Mouse (Mus musculus): ENCODE measurements around the gene Fcer2a.

Gene Fcer2a

GRCm38 (mm10) chr8:3676131-3676992, 17.6 kb downstream of the Fcer2a start, which contains the start of gene Trappc5:
Gene Trappc5 (plus strand): TSS chr8:3676299.
- DNase-seq (ENCODE audit: low read depth, low spot score) = peak; percentile 95

GRCm38 (mm10) chr8:3674671-3675070, 19.3 kb downstream of the Fcer2a start:
- peak; percentile 43 for DNase-seq (ENCODE audit: low read depth, low spot score)

- DNase-seq (ENCODE audit: low read depth, low spot score) = peak; percentile 90
These were observed 21.9 kb downstream of the Fcer2a start, which contains the start of gene Fcor for GRCm38 (mm10) chr8:3671980-3672491. Gene Fcor (minus strand): TSS chr8:3672362.

GRCm38 (mm10) chr8:3670388-3670787, 23.6 kb downstream of the Fcer2a start:
- no peak for DNase-seq (ENCODE audit: low read depth, low spot score)

- no peak for DNase-seq (ENCODE audit: low read depth, low spot score)
These were observed 28.5 kb downstream of the Fcer2a start, which contains the start of gene Mcemp1 for GRCm38 (mm10) chr8:3665507-3665906. Gene Mcemp1 (plus strand): TSS chr8:3665754.

- no peak for DNase-seq (ENCODE audit: low read depth, low spot score)
These were observed 29.6 kb downstream of the Fcer2a start for GRCm38 (mm10) chr8:3664405-3664804.

- DNase-seq (ENCODE audit: low read depth, low spot score) = no peak
These were observed 33.1 kb downstream of the Fcer2a start for GRCm38 (mm10) chr8:3660889-3661288.

- DNase-seq (ENCODE audit: low read depth, low spot score) = peak; percentile 34
These were observed 37.1 kb downstream of the Fcer2a start for GRCm38 (mm10) chr8:3656725-3657381.

GRCm38 (mm10) chr8:3655526-3655925, 38.4 kb downstream of the Fcer2a start, which contains the start of gene Retn:
Gene Retn (plus strand): TSS chr8:3655770.
- DNase-seq (ENCODE audit: low read depth, low spot score) = no peak

GRCm38 (mm10) chr8:3654726-3655508, 39.1 kb downstream of the Fcer2a start:
- DNase-seq (ENCODE audit: low read depth, low spot score) = no peak

GRCm38 (mm10) chr8:3652845-3653244, 41.1 kb downstream of the Fcer2a start:
- no peak for DNase-seq (ENCODE audit: low read depth, low spot score)

- peak; percentile 12 for DNase-seq (ENCODE audit: low read depth, low spot score)
These were observed 45.0 kb downstream of the Fcer2a start for GRCm38 (mm10) chr8:3648990-3649389.

- DNase-seq (ENCODE audit: low read depth, low spot score) = peak; percentile 8
These were observed 45.7 kb downstream of the Fcer2a start for GRCm38 (mm10) chr8:3648268-3648667.

GRCm38 (mm10) chr8:3647561-3647960, 46.4 kb downstream of the Fcer2a start:
- peak; percentile 61 for DNase-seq (ENCODE audit: low read depth, low spot score)

GRCm38 (mm10) chr8:3646824-3647531, 47.0 kb downstream of the Fcer2a start:
- DNase-seq (ENCODE audit: low read depth, low spot score) = no peak

- DNase-seq (ENCODE audit: low read depth, low spot score) = peak; percentile 35
These were observed 48.2 kb downstream of the Fcer2a start for GRCm38 (mm10) chr8:3645804-3646203.
